Mouse (Mus musculus) urinary bladder, adult 2 months (tissue): ENCODE results near the gene Gpc5. TPM values are rescaled to one million over a fixed set of nuclear protein-coding genes. Genes with fewer than 3 reads are reported as not detected.

Source experiments
- DNase-seq: peaks from one replicate; pipeline ENCODE4 v3.0.0; 2022; ENCODE audit warnings: low spot score
- polyA plus RNA-seq: library from polyadenylated mRNA; depleted of rRNA; stranded (reverse); fragments of >200 nt; gene quantifications from 2 replicates; pipeline ENCODE4 v1.2.3, GENCODE M21; 2012

Gpc5 gene
- polyA plus RNA-seq, 1 experiment: not detected

GRCm38 (mm10) chr14:115831854-115832625 is 740.0 kb downstream of the Gpc5 start:
- no peak for DNase-seq

DNA sequence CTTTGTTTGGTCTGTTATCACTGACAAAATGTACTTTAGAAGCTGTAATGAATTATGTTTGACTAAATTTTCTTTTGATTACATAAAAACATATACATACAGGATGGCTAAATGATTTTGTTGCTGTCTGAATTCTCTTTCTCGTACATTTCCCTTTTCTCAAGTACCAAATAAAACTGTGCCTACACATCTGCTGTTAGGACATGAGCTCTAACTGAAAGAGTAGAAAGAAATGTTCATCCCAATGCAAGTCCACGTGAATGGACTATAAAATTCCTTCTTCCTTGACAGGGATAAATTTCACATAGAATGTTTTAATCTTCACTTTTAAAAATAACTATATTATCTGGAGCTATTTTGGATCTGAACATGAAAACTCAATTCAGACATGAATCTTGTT is 751.8 kb downstream of the Gpc5 start:
- no peak for DNase-seq

DNA sequence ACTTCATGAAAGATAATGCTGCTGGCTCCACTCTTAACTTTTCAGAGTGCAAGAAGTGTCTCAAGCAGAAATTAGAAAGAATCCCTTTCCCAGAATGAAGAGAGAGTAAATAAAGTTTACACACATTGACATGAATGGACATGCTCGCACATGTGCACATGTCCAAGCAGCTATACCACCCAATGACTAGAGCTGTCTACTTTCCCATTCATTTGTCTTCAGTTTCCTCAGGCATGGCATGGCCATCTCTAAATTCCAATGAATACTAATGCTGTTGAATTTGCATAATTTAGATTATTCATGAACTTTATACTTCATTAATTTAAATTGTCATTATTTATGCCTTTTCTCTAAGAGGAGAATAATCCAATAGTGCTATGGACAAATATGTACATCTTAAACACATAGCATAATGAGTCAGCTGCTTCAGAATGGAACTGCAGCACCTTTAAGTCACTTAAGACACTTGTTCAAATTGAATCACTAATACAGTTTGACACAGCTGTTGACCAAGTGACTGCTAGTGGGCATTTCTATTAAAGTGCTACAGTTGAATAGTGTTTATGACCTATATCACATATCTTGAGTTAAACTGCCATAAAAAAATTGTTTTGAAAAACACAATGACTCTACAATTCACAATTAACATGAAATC is 752.9 kb downstream of the Gpc5 start:
- DNase-seq: no peak

- DNase-seq: no peak
These were observed 777.1 kb downstream of the Gpc5 start for GRCm38 (mm10) chr14:115869127-115869526.

GRCm38 (mm10) chr14:115976062-115976461 is 884.0 kb downstream of the Gpc5 start:
- DNase-seq: no peak

DNA sequence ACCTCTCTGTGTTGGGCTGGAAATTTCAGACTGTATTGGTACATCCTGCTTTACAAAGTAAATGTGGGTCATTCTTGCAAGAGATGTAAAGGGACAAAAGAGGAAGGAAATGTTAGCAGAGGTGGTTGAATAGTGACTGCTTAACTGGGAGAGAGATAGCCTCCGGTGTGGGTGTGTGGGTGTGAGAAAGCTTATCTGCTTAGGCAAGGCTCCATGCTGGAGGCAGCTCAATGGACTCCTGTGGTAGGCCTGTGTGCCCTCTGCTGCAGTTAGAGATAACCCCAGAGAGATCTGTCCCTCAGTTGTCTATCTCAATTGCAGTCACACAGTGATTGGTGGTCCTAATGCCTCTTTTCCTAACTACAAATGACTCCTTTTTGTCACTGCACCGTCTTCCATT is 887.2 kb downstream of the Gpc5 start:
- DNase-seq: no peak

DNA sequence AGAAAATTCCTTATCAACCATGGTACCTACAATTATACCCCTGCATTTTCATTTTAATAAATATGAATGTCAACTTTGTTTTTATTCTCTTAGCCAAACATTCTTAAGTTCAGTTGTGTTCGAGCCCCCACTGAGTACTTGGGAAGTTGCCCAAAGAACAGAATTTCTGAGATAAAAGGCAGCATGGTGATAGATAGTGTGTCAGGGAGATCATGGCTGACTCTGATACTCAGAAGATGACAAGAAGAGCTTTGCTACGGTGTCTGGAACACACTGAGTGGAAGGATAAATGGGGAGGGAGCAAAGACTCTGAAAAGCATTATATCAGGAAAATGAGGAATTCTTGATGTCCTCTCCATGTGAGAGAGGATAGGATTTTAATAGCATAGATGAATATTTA is 898.7 kb downstream of the Gpc5 start:
- no peak for DNase-seq

DNA sequence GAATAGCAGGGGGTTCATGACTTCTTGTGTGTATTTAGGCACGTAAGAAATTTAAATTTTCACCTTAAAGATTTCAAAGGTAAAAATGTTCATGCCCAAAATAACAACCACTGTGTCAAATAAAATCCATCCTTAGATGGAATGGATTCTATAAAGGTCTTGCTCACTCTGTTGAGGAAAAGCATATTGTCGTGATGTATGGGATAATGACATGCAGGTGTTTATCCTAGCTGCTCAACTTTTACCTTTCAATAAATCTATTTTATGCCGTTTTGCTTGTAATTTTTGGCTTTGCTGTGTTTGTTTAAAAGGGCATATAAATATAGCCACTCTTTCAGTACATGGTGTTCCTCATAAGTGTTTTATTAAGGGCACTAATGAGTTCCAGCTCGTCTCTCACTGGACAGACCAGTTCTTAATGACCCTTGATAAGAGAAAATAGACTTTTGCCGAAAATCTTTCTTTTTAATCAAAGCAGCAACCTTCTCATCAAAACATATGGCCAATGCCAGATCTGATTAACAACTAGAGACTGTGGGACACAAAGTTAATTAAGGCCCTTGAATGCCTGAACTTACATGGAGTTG is 901.6 kb downstream of the Gpc5 start:
- DNase-seq: no peak

- no peak for DNase-seq
These were observed 906.9 kb downstream of the Gpc5 start for GRCm38 (mm10) chr14:115998931-115999330.

DNA sequence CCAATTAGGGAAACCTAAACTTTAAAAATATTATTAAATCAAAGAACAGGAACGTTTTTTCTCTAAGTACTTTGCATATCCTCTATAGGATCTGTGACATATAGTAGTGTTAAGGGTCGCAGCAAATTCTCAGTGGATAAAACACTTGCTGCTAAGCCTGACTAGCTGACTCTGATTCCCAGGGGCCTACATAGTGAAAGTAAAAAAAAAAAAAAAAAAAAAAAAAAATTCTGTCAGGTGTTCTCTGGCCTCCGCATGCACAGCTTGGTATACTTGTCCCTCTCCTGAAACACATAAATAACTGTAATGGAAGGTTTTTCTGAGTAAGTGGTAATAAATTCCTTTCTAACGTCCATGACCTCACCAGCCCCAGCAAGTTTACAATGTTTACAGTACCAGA is 995.0 kb downstream of the Gpc5 start:
- no peak for DNase-seq

DNA sequence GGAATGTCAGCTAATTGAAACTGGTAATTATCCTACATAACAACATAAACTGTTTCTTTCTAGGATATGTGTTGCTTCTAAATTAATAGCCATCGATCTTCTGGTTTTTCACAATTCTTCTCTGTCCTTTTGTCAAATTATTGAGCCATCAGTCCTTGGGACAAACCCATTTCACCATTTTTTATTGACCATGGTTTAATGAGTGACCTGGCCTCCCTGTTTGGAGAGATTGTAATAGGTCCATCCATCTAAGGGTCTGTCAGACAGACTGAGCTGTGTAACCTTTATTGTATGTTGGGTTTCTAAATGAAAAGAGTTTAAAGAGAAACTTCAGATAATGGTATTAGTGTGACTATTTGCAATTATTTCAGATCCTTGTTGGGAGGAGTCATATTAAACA is 1035.9 kb downstream of the Gpc5 start:
- no peak for DNase-seq

GRCm38 (mm10) chr14:116137330-116137729 is 1045.3 kb downstream of the Gpc5 start:
- DNase-seq: no peak

DNA sequence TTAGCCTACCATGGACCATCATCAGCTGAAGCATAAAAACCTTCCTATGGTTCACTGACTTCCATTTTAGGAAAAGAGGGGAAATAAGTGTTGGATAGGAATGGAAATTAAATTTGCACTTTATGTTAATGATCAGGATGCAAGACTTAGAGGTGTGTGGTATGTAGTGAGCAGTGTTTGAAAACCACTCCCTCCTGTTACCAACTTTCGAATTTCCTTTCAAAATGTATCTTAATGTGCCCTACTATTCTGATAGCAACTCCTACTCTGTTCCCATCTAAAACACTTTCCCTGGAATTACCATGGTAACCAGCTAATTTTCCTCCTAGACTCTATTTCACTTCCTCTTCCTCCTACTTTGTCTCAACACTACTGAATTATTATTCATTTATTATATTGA is 1045.8 kb downstream of the Gpc5 start:
- DNase-seq: no peak

DNA sequence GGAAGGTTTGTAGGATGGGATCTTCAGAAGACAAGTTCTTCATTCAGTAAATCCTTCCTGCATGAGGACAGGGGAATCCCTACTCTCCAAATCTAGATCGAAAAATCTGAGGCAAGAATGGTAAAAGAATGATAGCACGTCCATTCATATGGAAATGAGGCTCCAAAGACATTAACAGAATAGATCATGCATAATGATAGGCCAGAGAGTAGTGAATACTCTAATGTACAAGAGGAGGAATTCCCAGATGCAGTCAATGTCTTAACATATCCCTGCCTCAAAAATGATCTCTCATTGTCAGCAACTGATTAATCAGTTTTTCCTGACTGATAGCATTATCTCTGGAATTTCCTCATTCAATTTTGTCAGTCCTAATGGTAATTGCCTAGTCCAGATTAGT is 1070.6 kb downstream of the Gpc5 start:
- no peak for DNase-seq

DNA sequence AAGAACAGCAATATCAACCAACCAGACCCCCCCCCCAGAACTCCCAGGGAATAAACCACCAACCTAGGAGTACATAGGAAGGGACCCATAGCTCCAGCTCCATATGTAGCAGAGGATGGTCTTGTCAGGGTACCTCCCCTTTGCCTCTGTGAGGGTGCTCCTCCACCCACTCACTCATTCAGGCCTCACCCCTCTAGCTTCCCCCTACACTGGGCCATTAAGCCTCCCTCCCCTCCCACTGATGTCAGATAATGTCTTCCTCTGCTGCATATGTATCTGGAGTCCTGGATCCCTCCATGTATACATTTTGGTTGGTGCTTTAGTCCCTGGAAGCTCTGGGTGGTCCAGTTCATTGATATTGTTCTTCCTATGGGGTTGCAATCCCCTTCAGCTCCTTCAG is 1075.4 kb downstream of the Gpc5 start:
- DNase-seq: no peak

DNA sequence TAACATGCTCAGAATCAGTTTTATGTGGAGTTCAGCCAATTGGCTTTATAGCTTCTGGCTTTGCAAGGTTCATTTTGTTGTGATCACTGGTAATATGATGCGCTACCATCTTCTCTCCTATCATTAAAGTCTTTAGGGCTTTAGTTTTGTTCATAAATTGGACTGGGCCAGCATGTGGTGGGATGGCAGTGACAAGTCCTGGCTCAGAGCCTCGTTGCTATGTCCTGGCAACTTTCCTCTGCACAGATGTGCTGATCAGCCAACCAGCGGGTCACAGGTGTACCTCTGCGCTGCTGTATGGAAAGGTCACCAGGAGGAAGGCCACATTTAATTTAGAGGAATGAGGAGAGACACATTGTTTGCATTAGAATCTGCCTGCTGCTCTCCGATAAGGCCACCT is 1077.1 kb downstream of the Gpc5 start:
- no peak for DNase-seq

- DNase-seq: no peak
These were observed 1095.0 kb downstream of the Gpc5 start for GRCm38 (mm10) chr14:116186981-116187380.

- no peak for DNase-seq
These were observed 1115.0 kb downstream of the Gpc5 start for GRCm38 (mm10) chr14:116206977-116207376.

DNA sequence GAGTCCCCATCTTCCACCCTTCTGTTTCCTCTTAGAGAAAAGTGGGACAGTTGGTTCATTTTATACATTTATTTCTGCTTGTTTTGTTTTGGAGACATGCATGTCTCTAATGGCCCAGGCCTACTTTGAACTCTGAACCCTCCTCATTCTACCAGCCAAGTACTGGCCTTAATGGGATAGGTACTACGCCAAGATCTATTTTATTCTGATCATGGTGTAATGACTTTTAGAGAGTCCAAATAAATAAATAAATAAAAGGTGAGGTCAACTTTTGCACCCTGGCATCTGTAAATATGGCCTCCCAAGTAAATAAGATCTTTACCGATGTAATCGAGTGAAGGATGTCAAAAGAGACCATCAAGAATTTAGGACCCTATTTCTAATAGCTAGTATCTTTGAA is 1116.6 kb downstream of the Gpc5 start:
- no peak for DNase-seq

GRCm38 (mm10) chr14:116209045-116209444 is 1117.0 kb downstream of the Gpc5 start:
- DNase-seq: no peak

DNA sequence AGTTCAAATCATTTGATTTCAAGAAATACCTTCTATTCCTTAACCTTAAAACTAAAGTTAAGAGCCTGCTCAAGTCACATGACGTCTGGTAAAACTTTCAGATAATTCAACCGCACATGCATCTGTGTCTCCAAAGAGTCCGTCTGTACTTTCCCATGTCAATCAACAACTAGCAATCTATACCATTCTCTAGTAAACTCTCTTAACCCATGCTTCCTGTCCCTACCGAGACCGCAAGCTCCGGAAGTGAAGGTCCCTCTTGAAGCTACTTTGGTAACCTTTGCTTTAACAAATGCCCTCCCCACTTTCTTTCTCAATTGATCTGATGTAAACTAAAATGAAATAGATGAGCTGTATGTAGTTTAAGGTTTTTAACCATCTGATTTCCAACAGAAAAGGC is 1118.3 kb downstream of the Gpc5 start:
- DNase-seq: no peak

DNA sequence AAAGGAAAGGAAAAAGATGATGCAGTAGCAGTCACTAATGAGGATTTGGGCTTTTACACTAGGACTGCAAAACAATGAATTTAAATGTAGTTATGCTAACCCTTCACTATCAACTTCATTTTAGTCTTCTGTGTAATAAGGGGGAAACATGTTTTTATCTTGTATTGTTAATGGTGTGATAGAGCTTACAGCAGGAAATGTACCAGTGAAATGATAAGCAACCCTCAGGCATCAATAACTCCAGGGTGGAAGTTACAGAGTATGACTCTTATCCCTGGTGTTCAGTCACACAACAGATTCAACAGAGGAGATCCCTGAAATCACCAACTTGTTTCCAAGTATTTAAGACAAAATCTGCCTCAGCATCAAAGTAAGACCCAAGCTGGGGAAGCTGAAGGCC is 1120.0 kb downstream of the Gpc5 start:
- no peak for DNase-seq

GRCm38 (mm10) chr14:116258126-116258525 is 1166.1 kb downstream of the Gpc5 start:
- DNase-seq: no peak
